Mouse (Mus musculus) lung, adult 18-20 months (tissue): ENCODE measurements around the gene Arhgef11.

Experiments used
- DNase-seq, 2 experiments: peaks; one replicate each; pipeline ENCODE4 v3.0.0; 2022; ENCODE audit warnings: mixed read lengths in 2 of 2

The Arhgef11 gene

DNA sequence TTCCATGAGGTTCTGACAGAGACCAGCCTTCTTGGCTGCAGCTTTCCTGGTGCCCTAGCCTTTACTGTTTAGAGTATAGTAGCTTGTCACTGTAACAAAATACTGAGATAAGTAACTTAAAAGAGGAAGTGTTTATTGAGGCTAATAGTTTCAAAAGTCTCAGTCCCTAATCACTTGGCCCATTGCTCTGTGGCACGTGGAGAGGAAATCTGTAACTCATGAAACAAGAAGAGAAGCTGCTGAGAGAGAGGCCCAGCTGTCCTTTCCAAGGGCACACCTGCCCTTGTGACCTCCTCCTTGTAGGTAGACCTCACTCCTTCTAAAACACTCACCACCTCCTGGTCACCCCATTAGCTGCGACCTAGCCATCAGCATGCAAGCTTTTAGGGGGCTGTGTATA is 101.2 kb downstream of the Arhgef11 start:
- DNase-seq: no peak

DNA sequence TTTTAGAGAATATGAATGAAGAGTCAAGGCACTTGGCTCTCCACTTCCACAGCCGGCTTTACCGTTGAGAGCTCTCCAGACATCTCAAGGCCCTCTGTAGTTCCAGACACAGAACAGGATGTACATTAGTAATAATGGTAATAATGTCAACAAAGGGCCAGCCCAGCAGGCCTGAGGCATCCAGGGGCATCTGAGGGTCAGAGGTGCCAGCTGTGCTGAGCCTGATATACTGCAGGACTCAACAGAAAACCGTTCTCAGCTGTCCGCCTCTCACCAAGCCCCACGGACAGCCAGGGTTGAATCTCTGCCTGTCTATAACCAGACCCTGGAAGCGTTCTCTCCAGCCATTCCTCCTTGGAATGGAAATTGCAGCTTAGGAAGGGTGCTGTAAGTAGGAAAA is 107.2 kb downstream of the Arhgef11 start:
- no peak for DNase-seq

DNA sequence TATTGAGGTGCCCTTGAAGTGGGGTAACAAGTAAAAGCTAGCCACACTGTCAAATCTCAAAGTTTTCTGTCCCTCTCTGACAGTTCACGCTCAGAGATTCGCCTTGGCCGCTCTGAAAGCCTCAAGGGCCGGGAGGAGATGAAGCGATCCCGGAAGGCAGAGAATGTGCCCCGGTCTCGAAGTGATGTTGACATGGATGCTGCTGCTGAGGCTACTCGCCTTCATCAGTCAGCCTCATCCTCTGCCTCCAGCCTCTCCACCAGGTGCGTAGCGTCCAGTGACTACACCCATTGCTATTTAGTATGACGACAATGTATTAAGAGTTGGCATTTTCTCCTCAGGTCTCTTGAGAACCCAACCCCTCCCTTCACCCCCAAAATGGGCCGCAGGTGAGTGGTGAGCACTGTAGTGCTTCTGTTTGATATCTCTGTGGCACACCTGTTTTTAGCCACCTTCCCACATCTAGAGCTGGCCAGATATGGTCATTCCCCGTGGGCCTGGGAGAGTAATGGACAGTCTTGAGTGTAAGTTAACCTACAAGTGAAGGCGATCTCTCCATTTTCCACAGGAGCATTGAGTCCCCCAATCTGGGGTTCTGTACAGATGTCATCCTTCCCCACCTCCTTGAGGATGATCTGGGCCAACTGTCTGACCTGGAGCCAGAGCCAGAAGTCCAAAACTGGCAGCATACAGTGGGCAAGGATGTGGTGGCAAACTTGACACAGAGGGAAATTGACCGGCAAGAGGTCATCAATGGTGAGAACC is 108.2 kb downstream of the Arhgef11 start:
- no peak for DNase-seq

DNA sequence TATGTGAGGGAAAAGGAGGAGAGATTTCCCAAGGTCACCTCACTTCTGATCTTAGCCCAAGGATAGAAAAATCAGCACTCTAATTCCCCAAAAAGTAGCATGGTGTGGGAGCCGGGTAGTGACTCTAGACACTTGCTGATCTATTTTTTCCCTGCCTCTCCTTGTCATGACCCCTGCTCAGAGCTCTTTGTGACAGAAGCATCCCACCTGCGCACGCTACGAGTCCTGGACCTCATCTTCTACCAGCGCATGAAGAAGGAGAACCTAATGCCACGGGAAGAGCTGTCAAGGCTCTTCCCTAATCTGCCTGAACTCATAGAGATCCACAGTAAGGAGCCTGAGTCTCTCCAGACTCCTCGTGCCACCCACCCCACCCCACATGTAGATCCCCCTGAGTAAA is 108.8 kb downstream of the Arhgef11 start:
- no peak for DNase-seq

DNA sequence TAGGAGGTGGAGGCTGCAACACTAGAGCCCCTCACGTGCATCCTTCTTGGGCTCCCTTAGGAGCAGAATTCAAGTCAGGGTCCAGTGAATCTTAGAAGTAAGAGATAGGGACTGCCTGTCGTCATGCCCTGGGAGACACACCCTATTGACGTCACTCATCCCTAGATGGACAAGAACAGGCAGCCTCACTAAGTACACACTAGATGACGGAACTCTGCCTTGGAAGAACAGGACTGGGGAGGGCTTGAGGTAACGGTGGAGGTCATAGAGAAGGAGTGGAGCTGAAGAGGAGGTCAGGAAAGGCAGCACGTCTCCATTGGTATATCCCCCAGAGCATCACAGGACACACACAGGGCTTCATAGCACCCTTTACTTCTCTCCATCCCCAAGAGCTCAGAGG is 111.3 kb downstream of the Arhgef11 start:
- no peak for DNase-seq

DNA sequence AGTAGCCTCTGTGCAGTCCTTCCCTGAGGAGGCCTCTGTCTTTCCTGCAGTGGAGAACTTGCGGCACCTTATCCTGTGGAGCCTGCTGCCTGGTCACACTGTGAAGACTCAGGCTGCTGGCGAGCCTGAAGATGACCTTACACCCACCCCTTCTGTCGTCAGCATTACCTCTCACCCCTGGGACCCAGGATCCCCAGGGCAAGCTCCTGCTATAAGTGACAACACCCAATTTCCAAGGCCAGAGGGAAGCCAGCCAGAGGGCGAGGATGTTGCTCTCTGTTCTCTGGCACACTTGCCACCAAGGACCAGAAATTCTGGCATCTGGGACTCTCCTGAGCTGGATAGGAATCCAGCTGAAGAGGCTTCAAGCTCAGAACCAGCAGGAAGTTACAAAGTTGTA is 115.7 kb downstream of the Arhgef11 start:
- DNase-seq: no peak

DNA sequence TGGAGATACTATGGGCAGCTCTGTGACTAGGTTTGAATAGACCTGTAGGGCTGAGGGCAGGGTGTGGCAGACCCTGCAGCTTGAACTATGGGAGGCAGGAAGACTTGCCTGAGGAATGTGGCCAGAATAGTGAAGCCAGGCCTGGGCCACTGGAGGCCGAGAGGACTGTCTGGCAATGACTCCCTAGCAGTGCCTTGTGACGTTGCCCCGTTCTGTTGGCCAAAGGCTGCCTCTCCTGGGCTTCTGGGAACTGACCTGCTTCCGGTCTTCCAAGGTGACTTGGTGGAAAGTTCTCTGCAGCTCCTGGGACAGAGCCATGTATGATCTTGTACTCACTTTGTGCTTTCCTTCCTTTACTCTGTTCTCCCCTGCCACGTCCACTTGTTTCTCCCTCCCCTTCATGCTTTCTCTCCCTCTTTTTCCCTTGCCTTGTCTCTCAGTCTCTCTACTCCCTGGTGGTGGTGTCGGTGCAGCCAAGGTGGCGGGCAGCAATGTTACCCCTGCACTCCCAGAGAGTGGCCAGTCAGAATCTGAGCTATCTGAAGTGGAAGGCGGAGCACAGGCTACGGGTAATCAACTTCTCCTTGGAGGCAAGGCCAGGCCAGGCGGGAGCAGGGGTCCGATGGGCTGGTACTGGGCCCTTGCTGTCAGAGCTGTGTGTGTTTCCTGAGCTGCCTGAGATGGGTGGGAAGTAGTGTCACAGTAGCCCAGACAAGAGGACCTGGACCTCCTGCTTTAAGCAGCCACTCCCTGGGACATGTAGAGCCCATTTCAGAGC is 116.8 kb downstream of the Arhgef11 start:
- DNase-seq: peak in 1 of 2 experiments; percentile 10

DNA sequence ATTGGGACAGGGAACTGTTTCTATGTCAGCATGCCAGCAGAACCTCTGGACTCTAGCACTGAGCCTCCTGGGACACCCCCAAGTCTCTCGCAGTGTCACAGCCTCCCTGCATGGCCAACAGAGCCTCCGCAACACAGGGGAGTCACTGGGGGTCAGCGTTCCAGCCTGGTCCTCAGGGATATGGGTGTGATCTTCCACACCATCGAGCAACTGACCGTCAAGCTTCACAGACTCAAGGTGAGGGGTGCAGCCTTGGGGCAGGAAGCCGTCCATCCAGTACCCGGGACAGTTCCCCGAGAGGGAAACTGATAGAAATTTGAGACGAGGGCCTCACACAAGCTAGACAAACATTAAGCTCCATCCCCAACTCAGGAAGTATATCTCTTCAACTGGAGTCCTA is 118.0 kb downstream of the Arhgef11 start:
- no peak for DNase-seq

DNA sequence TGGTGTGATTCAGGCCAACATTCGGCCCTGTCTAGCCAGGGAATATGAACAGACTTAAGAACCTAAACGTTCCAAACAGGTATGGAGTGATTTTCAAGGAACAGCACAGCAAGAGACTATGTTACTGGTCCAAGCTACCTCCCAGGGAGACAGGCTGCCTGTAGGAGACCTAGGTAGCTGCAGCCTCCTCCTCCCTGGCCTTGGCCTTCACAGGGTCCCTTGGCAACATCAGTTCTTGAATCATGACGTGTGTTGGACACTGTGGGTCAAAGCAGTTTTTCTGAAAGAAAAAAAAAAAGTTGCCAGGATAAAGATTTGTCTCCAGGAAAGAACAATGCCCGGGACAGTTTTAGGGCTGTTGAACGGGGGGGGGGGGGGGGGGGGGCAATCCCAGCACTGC is 121.5 kb downstream of the Arhgef11 start:
- no peak for DNase-seq

DNA sequence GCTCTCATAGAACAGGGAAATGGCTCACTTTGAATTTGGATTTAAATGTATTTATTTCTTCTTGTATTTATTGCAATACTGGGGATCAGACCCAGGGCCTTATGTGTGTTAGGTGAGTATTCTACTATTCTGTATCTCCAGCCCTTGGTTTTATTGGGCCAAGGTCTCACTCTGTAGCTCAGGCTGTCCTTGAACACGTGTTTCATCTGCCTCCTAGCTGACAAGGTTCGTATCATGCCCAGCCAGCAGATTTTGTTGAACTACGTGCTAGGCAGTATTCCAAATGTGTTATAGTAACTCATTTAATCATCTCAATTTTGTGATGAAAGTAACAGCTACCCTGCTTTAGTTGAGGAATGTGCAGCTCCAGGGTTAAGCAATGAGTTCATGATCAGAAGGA is 124.7 kb downstream of the Arhgef11 start:
- DNase-seq: no peak

DNA sequence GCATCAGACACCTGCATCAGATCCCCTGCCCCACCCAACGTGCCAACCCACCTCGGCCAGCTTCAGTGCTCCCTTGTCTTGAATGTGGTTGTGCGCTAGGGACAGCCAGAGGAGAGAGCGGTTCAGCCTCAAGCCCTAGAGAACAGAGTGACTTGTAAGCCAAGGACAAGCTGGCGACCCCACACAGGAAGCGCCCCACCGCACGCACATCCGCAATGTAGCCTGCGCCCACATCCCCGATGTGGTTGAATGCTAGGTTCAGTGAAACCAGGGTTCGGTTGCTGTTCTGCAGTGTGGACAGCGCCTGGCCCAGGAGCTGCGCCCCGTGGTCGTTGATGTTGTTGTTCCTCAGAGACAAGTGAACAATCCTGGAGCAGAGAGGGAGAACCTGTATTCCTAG is 125.4 kb downstream of the Arhgef11 start:
- DNase-seq: no peak

DNA sequence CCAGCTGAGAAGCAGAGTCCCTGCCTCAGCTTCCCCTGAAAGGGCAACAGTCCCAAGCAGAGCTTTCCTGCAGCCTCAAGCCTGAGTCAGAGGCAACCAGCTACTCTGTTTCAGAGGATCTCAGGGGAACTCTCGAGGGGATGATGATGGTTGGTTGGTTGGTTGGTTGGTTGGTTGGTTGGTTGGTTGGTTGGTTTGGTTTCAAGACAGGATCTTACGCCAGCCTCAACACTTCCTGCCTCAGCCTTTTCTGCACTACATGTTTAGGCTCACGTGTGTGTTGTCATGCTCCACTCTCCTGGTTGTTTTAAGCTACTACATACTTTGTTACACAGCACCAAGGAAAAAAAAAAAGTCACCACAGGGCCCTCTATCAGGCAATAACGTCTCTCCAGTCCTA is 126.6 kb downstream of the Arhgef11 start:
- no peak for DNase-seq

DNA sequence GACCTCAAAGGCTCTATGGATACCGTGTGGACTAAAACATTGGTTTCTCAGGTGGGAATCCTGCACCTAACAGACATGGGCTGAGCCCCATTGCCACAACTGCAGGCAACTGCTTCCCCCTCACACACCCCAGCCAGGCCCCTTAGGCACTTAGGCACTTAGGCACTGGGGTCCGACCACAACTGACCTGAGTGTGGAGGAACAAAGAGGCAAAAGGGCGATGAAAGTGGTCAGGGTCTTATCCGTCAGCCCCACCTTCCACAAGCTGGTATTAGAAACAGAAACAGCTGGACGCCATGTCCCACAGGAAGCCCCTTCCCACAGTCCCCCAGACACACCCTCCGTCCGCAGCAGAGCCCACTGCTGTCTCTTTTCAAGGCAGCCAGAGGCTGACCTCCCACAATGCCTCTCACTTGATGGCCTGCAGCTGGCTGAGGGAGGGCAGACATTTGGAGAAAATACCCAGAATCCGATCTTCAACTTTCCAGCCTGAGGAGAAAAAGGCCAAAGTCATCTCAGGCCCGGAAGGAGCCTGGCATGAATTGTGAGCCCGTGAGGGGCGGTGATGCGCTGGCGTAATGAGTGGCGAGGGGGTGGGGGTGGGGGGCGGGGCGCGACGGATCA is 127.8 kb downstream of the Arhgef11 start:
- no peak for DNase-seq

DNA sequence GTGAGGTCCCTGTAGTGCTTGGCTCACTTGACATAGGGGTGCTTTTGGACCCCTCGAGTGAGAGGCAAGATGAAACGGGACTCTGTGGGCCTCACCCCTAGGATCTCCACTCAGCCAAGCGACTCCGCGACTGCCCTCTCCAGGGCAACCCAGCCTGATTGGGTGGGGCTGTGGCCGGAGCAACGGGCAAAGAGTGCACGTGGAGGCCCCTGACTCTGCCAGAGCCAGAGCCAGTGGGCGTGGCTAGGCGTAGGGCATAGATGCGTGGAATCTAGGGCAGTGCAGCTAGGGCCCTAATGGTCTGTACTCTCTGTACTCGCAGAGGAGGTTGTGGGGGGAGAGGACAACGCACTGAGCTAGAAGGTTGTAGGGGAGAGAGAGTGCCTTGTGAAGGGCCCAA is 131.1 kb downstream of the Arhgef11 start, which contains the start of gene Lrrc71:
TSS of gene Lrrc71 (minus strand) at position 195 of the 400 bp plus-strand sequence.
- DNase-seq: peak; percentile 29 to 64

DNA sequence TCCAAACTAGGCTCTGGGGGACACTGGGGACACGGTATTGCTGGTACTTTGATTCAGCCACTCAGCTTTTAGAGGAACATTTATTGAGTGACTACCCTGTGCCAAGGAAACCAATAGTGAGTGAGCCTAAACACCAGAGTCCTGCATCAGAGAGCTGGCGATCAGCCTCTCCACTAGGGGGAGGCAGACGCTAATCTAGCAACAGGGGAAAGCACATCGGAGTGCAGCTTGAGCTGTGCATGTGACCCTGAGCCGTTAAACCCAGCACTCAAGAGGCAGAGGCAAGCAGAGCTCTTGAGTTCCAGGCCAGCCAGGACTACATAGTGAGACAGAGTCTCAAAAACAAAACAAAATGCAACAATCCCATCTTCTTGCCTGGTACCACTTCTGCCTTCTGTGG is 131.7 kb downstream of the Arhgef11 start:
- peak; percentile 44 to 67 for DNase-seq

DNA sequence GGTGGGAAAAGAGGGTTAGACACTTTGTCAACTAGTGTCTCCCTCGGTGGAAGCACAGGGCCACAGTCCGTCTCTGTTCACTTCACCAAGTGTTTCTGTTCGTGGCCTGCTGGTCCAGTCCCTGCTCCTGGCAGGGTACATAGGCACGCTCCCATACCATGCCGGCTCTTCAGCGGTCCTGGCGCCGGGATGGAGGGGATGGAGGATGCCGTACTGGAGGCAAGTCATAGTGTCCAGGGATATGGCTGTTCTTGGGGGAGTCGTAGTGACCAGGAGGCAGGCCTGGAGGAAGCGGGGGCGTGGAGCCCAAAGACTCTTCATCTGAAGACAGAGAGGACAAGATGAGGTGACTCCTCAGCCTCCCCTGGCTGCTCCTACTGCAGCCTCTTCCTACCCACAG is 132.6 kb downstream of the Arhgef11 start:
- DNase-seq: no peak

DNA sequence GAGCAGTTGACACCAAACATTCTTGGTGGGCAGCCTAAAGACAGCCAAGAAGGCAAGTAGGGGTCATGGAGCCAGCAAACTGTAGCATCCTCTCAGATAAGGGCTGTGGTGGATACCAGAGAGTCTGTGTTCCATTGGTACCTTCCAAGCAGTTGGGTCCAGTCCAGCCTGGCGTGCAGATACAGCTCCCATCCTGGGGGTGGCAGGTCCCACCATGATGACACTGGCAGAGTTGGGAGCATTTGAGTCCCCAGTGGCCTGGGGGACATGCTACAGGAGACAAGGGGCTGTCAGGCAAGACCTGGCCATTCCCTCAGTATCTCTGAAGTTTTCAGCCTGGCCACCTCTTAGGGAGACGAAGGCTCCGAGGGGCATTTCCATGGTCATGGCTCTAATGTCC is 135.2 kb downstream of the Arhgef11 start:
- no peak for DNase-seq

DNA sequence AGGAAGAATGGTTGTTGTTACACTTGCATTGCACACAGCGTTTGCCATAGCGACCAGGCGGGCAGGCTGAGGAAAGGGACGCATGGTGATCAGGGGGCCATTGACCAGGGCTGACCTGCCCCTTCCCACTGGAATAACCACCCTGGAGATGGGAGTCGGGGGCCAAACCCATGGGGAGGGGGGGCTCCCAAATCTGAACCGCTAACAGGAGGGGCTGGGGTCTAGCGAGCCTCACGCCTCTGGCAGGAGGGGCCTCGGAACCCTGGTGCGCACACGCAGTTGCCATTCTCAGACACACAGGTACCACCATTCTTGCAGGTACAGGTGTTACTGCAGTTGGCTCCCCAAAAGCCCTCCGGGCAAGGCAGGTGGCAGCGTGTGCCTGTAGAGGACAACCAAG is 136.5 kb downstream of the Arhgef11 start:
- DNase-seq: no peak

DNA sequence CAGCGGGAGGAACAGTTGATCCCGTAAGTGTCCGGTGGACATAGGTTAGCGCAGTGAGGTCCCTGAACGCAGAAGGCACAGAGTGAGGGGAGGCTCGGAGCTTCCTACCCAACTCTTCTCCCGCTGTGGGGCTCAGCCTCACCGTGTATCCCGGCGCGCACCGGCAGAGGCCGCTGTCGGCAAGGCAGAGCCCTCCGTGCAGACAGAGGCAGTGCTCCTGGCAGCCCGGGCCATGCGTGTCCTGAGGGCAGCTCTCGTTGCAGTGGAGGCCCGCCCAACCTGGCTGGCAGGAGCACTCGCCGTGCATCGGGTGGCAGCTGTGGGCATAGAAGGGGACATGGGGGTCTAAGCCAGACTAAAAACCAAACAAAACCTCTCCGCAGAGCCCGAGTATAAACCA is 138.6 kb downstream of the Arhgef11 start:
- DNase-seq: peak; percentile 80 to 84

DNA sequence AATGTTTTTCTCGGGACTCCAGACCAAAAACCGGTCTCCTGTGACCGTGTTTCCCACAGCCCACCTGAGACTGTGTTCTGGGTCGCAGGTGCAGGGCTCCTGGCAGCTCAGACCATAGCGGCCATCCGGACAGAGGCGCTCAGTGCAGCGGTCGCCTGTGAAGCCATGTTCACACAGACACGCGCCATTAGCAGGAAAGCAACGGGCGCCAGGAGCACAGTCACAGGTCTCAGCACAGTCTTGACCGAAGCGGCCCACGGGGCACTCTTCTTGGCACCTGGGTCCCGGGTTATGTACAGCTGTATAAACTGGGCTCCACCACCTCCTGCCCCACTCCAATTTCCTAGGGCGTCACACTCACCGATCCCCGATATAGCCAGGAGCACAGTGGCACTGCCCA is 139.1 kb downstream of the Arhgef11 start:
- no peak for DNase-seq

DNA sequence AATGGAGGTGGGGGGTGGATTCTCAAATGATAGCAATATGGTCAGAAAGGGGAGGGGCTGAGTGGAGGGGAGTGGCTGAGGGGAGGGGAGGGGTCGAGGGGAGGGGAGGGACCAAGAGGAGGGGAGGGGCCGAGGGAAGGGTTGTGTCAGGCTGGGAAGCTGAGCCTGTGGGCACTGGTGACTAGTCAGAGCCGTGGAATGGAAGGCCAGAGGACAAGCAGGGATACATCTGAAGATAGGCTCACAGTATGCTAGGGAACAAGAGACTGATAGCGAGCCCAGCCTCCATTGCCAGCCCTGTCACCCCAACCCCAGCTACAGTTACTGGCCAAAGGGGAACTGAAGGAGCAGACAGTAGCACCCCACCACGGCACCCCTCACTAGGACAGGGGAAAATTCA is 141.3 kb downstream of the Arhgef11 start:
- DNase-seq: no peak

DNA sequence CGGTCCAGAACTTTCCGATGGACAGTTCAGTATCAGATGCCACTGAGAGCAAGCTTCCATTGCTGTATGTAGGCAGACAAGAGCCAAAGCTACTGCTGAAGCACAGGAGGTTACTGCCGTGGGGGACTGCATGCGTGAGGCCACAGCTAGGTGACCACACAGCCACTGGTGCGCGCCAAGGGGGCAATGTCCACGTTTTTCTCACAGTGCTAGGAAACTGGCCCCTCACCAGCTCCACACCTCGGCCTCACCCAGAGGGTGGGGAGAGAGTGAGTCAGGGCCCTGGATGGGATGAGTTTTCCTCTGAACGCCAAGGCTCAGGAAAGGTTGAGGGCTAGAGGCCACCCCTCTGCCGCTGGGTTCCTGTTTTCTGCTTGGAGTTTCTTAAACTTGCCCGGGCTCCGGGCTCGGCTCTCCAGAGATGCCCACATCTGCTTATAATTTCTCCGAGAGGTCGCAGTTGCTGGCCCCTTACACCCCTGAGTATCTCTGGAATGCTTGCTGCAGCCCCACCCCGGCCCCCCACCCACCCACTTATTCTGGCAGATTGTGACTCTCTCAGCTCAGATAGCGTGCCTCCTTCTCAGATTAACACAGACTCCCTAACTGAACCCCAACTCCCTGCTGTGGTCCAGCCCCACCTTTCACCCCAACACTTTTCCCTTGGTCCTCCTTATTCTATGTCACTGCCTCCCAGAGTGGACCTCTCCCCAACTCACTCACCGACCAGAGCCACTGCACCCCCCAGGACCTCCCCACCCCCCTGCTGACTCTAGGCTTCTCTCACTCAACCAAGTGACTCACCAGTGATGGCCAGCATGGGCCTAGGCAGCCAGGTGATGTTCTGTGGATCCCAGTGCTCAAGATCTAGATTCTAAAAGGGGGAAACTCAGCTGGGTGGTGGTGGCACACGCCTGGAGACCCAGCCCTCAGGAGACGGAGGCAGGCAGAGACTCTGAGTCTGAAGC is 144.3 kb downstream of the Arhgef11 start:
- no peak for DNase-seq

DNA sequence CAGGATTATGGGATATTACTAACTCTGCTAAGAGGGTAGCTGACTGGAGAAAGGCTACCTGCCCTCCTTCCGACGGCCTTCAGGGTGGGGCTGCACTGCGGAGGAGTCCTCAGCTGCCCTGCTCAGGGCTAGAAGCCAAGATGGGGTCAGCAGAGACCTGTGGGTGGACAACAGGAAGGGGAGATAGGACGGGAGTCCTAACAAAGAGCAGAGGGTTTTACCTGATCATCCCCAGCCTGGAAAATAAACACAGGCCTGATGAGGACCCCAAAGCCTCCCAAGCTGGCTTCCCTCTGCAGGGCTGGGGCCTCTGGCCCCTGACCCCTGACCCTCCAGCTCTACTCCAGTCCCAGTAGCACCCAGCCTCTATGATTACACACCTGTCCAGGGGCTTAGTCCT is 145.8 kb downstream of the Arhgef11 start:
- no peak for DNase-seq
